Mouse (Mus musculus) CD4-positive, CD25-positive, alpha-beta regulatory T cell, adult 2 months (primary cell): Measurements from ENCODE around the gene Gm3543.
"Not testable (repeated sequence)": the region's sequence is repeated elsewhere in the genome, so short reads cannot be mapped to it uniquely, and the experiment has no call there.

Experiments
- DNase-seq: peaks from one replicate; pipeline ENCODE4 v3.0.0-alpha.2; 2012; ENCODE audit warnings: low read depth, low spot score

Gene Gm3543

DNA sequence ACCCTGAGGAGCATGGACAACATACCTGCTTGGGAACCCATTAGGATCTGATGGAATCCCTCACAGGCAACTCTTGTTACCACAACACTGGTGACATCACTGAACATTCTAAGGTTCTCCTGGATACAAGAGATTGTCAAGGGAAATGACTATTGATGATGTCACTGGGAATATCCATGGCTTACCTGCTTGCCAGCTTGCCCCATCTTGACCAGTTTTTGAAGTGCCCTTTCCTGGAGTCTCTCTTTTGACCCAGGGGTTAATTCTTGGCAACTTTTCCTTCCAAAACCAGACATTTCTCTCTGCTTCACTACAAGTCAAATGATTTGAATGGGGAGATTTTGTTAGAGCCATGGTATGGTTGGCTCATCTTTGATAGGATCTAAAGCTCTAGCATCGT, at the start of gene Gm3543:
Gm3543 (minus strand) TSS at position 101 of the 400 bp plus-strand sequence.
- not testable (repeated sequence) for DNase-seq

DNA sequence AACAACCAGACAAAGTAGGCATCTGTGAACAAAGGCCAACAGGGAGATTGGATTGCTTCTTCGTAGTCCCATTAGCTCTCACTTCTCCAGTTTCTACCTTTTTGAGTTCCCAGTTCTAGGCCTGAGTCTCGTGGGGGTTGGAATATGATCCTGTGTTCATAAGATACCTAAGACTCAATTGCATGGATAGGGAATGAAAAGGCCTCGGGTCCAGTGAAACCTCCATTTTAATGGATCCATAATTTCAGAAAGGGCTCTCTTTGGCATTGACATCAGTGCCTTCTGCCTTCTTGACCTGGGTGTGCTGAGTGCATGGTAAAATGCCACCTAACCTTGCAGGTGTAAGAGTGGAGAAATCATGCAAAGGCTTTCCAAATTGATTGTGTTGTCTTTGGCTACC, 14.5 kb downstream of the Gm3543 start:
- DNase-seq, result not testable (repeated sequence)

DNA sequence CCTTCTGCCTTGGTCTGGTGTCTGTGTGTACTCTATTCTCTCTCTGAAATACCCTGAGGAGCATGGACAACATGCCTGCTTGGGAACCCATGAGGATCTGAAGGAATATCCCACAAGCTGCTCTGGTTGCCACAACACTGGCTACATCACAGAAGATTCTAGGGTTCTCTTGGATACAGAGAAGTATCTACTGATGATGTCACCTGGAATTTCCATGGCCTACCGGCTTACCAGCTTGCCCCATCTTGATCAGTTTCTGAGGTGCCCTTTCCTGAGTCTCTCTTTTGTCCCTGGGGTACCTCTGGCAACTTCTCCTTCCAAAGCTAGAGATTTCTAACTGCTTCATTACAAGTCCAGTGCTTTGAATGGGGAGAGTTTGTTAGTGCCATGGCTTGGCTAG, 15.3 kb downstream of the Gm3543 start, which contains the start of gene Gm6401:
Gm6401 (minus strand) TSS at position 101 of the 400 bp plus-strand sequence.
- DNase-seq, result not testable (repeated sequence)

DNA sequence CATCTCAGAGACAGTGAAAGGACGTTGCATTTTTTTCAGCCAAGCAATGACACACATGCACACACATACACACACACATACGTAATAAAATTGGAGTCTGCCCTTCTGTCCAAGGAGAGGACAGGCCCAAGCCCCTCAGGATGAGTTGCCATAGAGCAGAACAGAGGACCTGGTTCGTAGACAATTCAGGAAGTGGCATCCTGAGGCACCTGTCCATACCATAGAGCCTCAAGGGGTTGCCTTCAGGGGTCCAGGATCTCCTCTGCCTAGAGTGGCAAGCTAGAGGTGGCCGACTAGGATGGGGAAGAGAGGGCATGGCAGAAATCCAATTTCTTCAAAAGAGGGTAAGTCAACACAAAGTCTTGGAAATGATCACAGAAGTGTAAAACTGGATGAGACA, 19.0 kb downstream of the Gm3543 start:
- not testable (repeated sequence) for DNase-seq

DNA sequence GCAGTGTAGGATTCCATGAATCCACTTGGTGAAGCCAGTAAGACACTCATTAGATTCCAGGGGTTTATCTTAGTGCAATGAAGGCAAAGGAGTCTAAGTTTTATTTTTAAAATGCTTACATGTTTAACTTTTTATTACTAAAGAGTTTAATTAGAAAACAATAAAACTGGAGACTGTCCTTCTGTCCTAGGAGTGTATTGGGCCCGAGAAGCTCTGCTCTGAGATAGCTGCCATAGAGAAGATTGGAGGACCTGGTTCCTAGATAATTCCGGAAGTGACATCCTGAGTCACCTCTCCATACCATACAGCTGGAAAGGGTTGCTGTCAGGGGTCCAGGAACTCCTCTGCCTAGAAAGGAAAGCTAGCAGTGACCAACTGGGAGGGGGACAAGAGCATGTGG, 39.4 kb downstream of the Gm3543 start, which contains the start of gene 1700024B05Rik:
1700024B05Rik (plus strand) TSS at position 301 of the 400 bp plus-strand sequence.
- DNase-seq, result not testable (repeated sequence)
